Mouse (Mus musculus) neural tube, embryonic 15.5 days (tissue): ENCODE measurements around the gene Lrmda. TPM values are rescaled to one million over a fixed set of nuclear protein-coding genes. Genes with fewer than 3 reads are reported as not detected.

ENCODE experiments used
- ATAC-seq: fragments of 200-750 bp; cut with Nextera tagmentation; 2 replicates; pipeline ENCODE4 v1.8.0; 2017; ENCODE audit warnings: mild to moderate bottlenecking, moderate TSS enrichment, moderate library complexity; ENCODE audit not compliant: low FRiP score
- H3K27ac ChIP-seq: fragments of 300-500 bp; sonication (generic); replicated peaks from 2 replicates; pipeline ENCODE4 v1.5.1; 2015; ENCODE audit warnings: mild to moderate bottlenecking, inconsistent platforms
- H3K27me3 ChIP-seq: fragments of 300-500 bp; sonication (generic); replicated peaks from 2 replicates; pipeline ENCODE4 v1.6.1; 2015; ENCODE audit warnings: inconsistent platforms
- H3K36me3 ChIP-seq: fragments of 300-500 bp; sonication (generic); 2 replicates; pipeline ENCODE4 v1.6.1; 2015; ENCODE audit warnings: inconsistent platforms
- H3K4me1 ChIP-seq: fragments of 300-500 bp; sonication (generic); 2 replicates; pipeline ENCODE4 v1.6.1; 2015; ENCODE audit warnings: inconsistent platforms
- H3K4me2 ChIP-seq: fragments of 300-500 bp; sonication (generic); 2 replicates; pipeline ENCODE4 v1.6.1; 2015; ENCODE audit warnings: inconsistent platforms, mild to moderate bottlenecking, moderate library complexity
- H3K4me3 ChIP-seq: fragments of 300-500 bp; sonication (generic); replicated peaks from 2 replicates; pipeline ENCODE4 v1.5.1; 2015; ENCODE audit warnings: mild to moderate bottlenecking, inconsistent platforms
- H3K9ac ChIP-seq: fragments of 300-500 bp; sonication (generic); replicated peaks from 2 replicates; pipeline ENCODE4 v1.6.1; 2015; ENCODE audit warnings: mild to moderate bottlenecking, inconsistent platforms
- H3K9me3 ChIP-seq: fragments of 300-500 bp; sonication (generic); replicated peaks from 2 replicates; pipeline ENCODE4 v1.6.1; 2016; ENCODE audit warnings: inconsistent platforms
- WGBS: fragments of 180-500 bp; shearing (Covaris S2); methylation state at CpG from one replicate; pipeline ENCODE4 v1.1.7; 2015; ENCODE audit warnings: mixed read lengths; 5-methylcytosine and 5-hydroxymethylcytosine counted together
- polyA plus RNA-seq: library from polyadenylated mRNA; unstranded; fragments of >200 nt; fragmentation: Nextera tagmentation; extraction: Ambion mirVana; gene quantifications from 2 replicates; pipeline ENCODE4 v1.2.1, GENCODE M21; 2015

Gene Lrmda
- polyA plus RNA-seq, 1 experiment from 2014 or later = 0.68 TPM

- ATAC-seq = no peak
- 29% methylated on average over 8 of the region's 8 CpGs for WGBS
These were observed 94.2 kb downstream of the Lrmda start for GRCm38 (mm10) chr14:22113463-22114361.

GRCm38 (mm10) chr14:22114651-22115351 lies 95.3 kb downstream of the Lrmda start:
- Histone ChIP-seq H3K9me3 (no peaks in the 10 kb centered on the region), H3K27me3 (no peaks in the 10 kb centered on the region; the same call in 1 of the 2 replicates), H3K4me1 (peaks cover 8% of the 10 kb centered on the region; the same call in 1 of the 2 replicates), H3K36me3 (no peaks in the 10 kb centered on the region), H3K4me2 (no peak overlapping the region), H3K4me3 (no peak overlapping the region), H3K9ac (no peak overlapping the region), H3K27ac (no peak overlapping the region)
- ATAC-seq = no peak
- 23% methylated on average over 18 of the region's 18 CpGs for WGBS

More at GRCm38 (mm10) chr14:22113463-22114361, 94.2 kb downstream of the Lrmda start:
- Histone ChIP-seq H3K9ac (no peak overlapping the region), H3K9me3 (no peaks in the 10 kb centered on the region), H3K4me1 (peaks cover 8% of the 10 kb centered on the region; the same call in 1 of the 2 replicates), H3K4me2 (no peak overlapping the region), H3K36me3 (no peaks in the 10 kb centered on the region), H3K27ac (no peak overlapping the region), H3K4me3 (no peak overlapping the region), H3K27me3 (no peaks in the 10 kb centered on the region; the same call in 1 of the 2 replicates)

DNA sequence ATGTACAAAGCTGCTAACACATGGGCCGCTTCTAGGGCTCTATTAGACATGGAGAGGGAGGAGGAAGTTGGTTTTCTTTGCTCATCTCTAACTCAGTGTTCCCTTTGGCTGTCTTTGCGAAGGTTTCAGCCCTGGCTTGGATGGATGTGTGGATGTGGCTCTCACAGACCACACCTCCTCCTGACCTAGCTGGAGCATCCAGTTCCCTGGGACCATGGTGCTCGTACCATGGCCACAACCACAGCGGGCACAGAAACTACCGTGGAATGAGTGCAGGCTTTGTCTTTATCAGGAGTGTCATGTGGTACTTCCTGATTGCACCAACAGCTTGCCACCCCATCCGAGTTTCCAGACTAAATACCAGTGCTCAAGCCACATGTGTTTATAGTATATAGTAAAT lies 98.6 kb downstream of the Lrmda start:
- peaks cover 8% of the 10 kb centered on the region; the same call in 1 of the 2 replicates for H3K4me1 ChIP-seq
- no peaks in the 10 kb centered on the region for H3K27me3 ChIP-seq
- H3K27ac ChIP-seq = no peak overlapping the region
- no peaks in the 10 kb centered on the region for H3K9me3 ChIP-seq
- ATAC-seq = no peak
- H3K9ac ChIP-seq = no peak overlapping the region
- no peaks in the 10 kb centered on the region for H3K36me3 ChIP-seq
- H3K4me3 ChIP-seq = no peak overlapping the region
- no peak overlapping the region for H3K4me2 ChIP-seq
- WGBS = 76% methylated on average over 6 of the region's 6 CpGs

GRCm38 (mm10) chr14:22118512-22118911 lies 99.0 kb downstream of the Lrmda start:
- no peak for ATAC-seq
- Histone ChIP-seq H3K36me3 (no peaks in the 10 kb centered on the region), H3K4me3 (no peak overlapping the region), H3K9ac (no peak overlapping the region), H3K4me1 (peaks cover 8% of the 10 kb centered on the region; the same call in 1 of the 2 replicates), H3K9me3 (no peaks in the 10 kb centered on the region), H3K4me2 (no peak overlapping the region), H3K27me3 (no peaks in the 10 kb centered on the region), H3K27ac (no peak overlapping the region)
- 61% methylated on average over 4 of the region's 4 CpGs for WGBS

DNA sequence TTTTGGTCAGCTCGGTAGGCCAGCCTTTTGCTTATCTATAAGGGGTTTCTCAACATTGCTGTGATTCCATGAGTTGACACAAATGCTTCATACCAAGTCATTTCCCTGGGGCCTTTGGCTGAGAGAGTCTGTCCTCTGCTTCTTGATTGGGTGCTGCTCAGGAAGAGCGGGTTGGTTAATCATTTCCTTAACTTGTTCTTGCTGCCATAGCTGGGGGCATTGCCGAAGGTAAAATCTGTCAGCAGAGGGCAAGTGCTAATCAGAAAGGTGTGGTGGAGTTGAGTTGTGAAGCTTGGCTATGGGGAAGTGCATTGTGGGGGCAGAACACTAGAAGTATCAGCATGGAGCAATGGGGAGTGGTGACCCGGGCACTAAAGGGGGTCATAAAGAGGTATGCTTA lies 106.8 kb downstream of the Lrmda start:
- Histone ChIP-seq H3K4me3 (no peak overlapping the region), H3K4me1 (no peaks in the 10 kb centered on the region), H3K27me3 (0 out of 2 replicates have a peak, but pooled peaks cover 2% of the 10 kb centered on the region), H3K36me3 (no peaks in the 10 kb centered on the region), H3K4me2 (no peak overlapping the region), H3K27ac (no peak overlapping the region), H3K9me3 (no peaks in the 10 kb centered on the region), H3K9ac (no peak overlapping the region)
- WGBS = 81% methylated on average over 4 of the region's 4 CpGs
- no peak for ATAC-seq

DNA sequence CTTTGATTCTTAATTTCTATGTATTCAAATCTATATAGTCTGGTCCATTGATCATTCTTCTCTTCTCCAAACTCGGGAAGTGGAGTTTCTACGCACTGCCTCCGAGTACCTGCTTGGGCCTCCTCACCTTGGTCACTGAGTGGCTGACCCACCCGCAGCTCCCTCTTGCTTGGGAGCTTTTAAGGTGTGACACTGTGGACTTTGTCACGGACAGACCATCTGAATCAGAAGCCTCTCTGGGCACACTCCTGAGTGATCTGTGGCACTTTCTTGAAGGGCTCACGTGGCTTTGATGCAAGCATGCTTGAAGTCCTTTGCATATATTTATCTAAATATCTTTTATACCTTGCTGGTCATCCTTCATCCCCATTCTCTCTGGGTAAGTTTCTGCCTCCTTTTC lies 107.3 kb downstream of the Lrmda start:
- Histone ChIP-seq H3K27ac (no peak overlapping the region), H3K36me3 (no peaks in the 10 kb centered on the region), H3K4me2 (no peak overlapping the region), H3K4me1 (no peaks in the 10 kb centered on the region), H3K4me3 (no peak overlapping the region), H3K9me3 (no peaks in the 10 kb centered on the region), H3K27me3 (0 out of 2 replicates have a peak, but pooled peaks cover 2% of the 10 kb centered on the region), H3K9ac (no peak overlapping the region)
- no peak for ATAC-seq
- 91% methylated on average over 6 of the region's 6 CpGs for WGBS

DNA sequence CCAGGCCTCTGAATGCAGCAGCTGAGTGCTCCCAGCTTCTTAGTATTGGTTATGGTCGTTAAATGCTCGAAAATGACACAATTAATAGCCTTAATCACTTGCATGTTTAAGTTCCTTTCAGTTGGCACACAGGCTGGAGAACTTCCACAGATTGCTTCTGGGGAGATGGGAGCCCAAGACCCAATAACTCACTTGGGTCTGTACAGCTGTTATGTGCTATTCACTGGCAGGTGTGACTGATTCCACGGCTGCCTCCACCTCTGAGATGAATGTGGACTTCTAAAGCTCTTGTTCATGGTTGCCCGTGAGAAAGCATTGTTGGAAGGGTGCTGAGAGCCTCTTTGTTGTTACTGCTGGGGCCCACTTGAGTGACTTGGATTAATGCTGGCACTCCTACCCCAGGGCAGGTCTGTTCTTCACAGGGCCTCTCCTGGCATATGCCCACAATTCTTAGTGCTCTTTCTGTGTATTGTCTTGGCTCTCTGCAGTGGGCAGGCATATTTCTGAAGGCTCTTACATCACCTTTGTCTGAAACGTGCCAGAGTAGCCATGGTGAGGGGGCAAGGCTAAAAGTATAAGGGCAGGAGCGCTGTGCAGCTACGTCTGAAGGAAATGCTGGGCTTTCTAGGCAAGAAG lies 111.6 kb downstream of the Lrmda start:
- WGBS = 39% methylated on average over 7 of the region's 7 CpGs
- H3K27ac ChIP-seq = no peak overlapping the region
- no peaks in the 10 kb centered on the region for H3K36me3 ChIP-seq
- no peak overlapping the region for H3K9ac ChIP-seq
- H3K27me3 ChIP-seq = 0 out of 2 replicates have a peak, but pooled peaks cover 2% of the 10 kb centered on the region
- no peak overlapping the region for H3K4me2 ChIP-seq
- H3K9me3 ChIP-seq = no peaks in the 10 kb centered on the region
- ATAC-seq = no peak
- no peak overlapping the region for H3K4me3 ChIP-seq
- H3K4me1 ChIP-seq = no peaks in the 10 kb centered on the region

- Histone ChIP-seq H3K4me1 (peaks cover 4% of the 10 kb centered on the region; the same call in 1 of the 2 replicates), H3K27me3 (no peaks in the 10 kb centered on the region), H3K4me2 (no peak overlapping the region), H3K36me3 (no peaks in the 10 kb centered on the region), H3K27ac (no peak overlapping the region), H3K9me3 (no peaks in the 10 kb centered on the region), H3K4me3 (no peak overlapping the region), H3K9ac (no peak overlapping the region)
- 89% methylated on average over 1 of the region's 1 CpGs for WGBS
- ATAC-seq = no peak
These were observed 119.8 kb downstream of the Lrmda start for GRCm38 (mm10) chr14:22139281-22139680.

DNA sequence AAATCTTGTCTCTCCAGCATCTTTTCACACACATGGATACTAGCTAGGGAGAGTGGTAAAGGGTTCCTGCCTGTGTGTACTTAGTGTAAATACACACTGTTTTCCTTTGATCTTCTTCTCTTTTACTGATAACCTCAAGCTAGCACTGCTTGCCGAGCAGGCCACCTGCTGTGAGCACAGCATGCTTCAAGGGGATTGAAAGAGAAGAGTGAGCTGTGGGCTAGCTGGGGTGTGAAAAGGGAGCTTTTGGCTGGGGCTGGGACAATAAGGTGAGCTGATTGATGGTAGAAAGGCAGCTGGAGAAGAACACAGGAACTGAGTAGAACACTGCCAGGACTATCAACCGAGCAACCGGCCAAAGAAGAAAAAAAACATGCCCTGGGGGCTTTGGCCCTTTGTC lies 124.5 kb downstream of the Lrmda start:
- Histone ChIP-seq H3K27me3 (no peaks in the 10 kb centered on the region), H3K27ac (no peak overlapping the region), H3K9ac (no peak overlapping the region), H3K36me3 (no peaks in the 10 kb centered on the region), H3K4me1 (peaks cover 23% of the 10 kb centered on the region), H3K9me3 (no peaks in the 10 kb centered on the region), H3K4me3 (no peak overlapping the region), H3K4me2 (no peak overlapping the region)
- 15% methylated on average over 3 of the region's 3 CpGs for WGBS
- ATAC-seq = no peak

DNA sequence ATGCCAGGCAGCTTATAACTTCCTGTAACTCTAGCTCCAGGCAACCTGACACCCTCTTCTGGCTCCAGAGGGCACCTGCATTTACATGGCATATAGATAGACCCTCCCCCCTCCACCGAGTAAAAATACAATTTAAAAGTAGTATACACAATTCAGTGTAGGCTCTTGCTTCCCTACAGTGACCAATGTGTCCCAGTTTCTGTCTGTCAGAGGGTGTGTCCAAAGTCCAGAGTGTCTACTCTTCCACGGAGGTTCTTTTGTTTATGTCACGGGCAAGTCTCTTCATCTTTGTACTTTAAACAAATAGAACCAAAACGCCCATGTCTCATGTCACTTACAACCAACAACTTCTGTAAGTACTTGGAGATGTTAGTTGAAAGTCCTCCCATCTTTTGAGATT lies 126.4 kb downstream of the Lrmda start:
- Histone ChIP-seq H3K4me2 (no peak overlapping the region), H3K36me3 (no peaks in the 10 kb centered on the region), H3K27me3 (no peaks in the 10 kb centered on the region), H3K27ac (no peak overlapping the region), H3K4me1 (peaks cover 23% of the 10 kb centered on the region), H3K4me3 (no peak overlapping the region), H3K9me3 (no peaks in the 10 kb centered on the region), H3K9ac (no peak overlapping the region)
- ATAC-seq = no peak
- WGBS = 66% methylated on average over 4 of the region's 4 CpGs

DNA sequence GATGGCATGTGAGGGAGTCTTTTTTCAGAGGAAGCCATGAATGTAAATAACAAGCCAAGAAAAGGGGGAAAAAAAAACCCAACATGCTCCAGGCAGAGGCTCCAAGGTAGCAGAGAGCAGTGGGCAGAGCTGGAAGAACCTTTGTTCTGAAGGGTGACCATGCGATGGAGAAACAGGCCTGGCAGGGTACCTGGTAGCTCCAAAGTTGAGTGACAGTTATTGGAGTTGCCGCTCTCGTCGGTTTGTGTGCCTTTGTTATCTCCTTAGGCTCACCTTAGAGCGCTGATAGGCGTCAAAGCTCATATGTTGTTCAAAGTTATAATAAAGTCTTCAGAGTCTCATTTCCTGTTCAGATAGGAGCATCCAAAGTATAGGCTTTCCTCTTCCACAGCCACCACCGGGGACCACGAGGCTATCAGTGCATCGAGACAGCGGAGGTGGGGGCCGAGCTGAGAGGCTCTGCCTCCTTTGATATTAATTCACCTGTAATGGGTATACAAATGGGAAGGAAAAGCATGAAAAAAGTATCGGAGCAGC lies 127.1 kb downstream of the Lrmda start:
- H3K27ac ChIP-seq = no peak overlapping the region
- H3K4me3 ChIP-seq = no peak overlapping the region
- H3K27me3 ChIP-seq = no peaks in the 10 kb centered on the region
- ATAC-seq = no peak
- no peak overlapping the region for H3K4me2 ChIP-seq
- H3K4me1 ChIP-seq = peaks cover 23% of the 10 kb centered on the region
- no peaks in the 10 kb centered on the region for H3K36me3 ChIP-seq
- no peak overlapping the region for H3K9ac ChIP-seq
- H3K9me3 ChIP-seq = no peaks in the 10 kb centered on the region
- 75% methylated on average over 12 of the region's 12 CpGs for WGBS
